Mouse (Mus musculus): ENCODE data around the gene Taf9.
A peak's percentile ranks its signal among the peaks of the same experiment; 100 is the strongest.

Taf9 gene

GRCm38 (mm10) chr13:100651439-100652186 lies at the start of gene Taf9:
Gene Taf9, plus strand, starts transcription at chr13:100651579.
- DNase-seq: no peak

GRCm38 (mm10) chr13:100602239-100602902 lies 49.0 kb upstream of the Taf9 start:
- no peak for DNase-seq

GRCm38 (mm10) chr13:100603031-100603737 lies 48.2 kb upstream of the Taf9 start:
- no peak for DNase-seq

GRCm38 (mm10) chr13:100603738-100604095 lies 47.7 kb upstream of the Taf9 start:
- no peak for DNase-seq

- DNase-seq: no peak
Observed at GRCm38 (mm10) chr13:100605845-100606244, 45.5 kb upstream of the Taf9 start.

- no peak for DNase-seq
Observed at GRCm38 (mm10) chr13:100607756-100608155, 43.6 kb upstream of the Taf9 start.

- no peak for DNase-seq
Observed at GRCm38 (mm10) chr13:100611266-100611665, 40.1 kb upstream of the Taf9 start.

- DNase-seq: peak; percentile 72
Observed at GRCm38 (mm10) chr13:100612251-100612650, 39.1 kb upstream of the Taf9 start.

- no peak for DNase-seq
Observed at GRCm38 (mm10) chr13:100612903-100613302, 38.5 kb upstream of the Taf9 start.

- DNase-seq: peak; percentile 82
Observed at GRCm38 (mm10) chr13:100616181-100617087, 34.9 kb upstream of the Taf9 start, which contains the start of gene Marveld2. Gene Marveld2, minus strand, starts transcription at chr13:100616971.

GRCm38 (mm10) chr13:100617583-100617982 lies 33.8 kb upstream of the Taf9 start:
- peak; percentile 52 for DNase-seq

- DNase-seq: no peak
Observed at GRCm38 (mm10) chr13:100622241-100622640, 29.1 kb upstream of the Taf9 start.

GRCm38 (mm10) chr13:100634106-100634691 lies 17.2 kb upstream of the Taf9 start:
- DNase-seq: no peak

GRCm38 (mm10) chr13:100642471-100643209 lies 8.7 kb upstream of the Taf9 start:
- DNase-seq: no peak

- no peak for DNase-seq
Observed at GRCm38 (mm10) chr13:100648223-100648622, 3.2 kb upstream of the Taf9 start.

GRCm38 (mm10) chr13:100650550-100651438 lies 585 bp upstream of the Taf9 start, which contains the start of the genes Ak6 and Rad17:
Gene Ak6, plus strand, starts transcription at chr13:100650979.
Gene Rad17, minus strand, starts transcription at chr13:100651051.
- peak; percentile 95 for DNase-seq

- DNase-seq: no peak
Observed at GRCm38 (mm10) chr13:100658091-100658490, 6.7 kb downstream of the Taf9 start.

GRCm38 (mm10) chr13:100659864-100660456 lies 8.6 kb downstream of the Taf9 start:
- peak; percentile 59 for DNase-seq

- no peak for DNase-seq
Observed at GRCm38 (mm10) chr13:100669291-100670022, 18.1 kb downstream of the Taf9 start, which contains the start of gene Ccdc125. Gene Ccdc125, plus strand, starts transcription at chr13:100669717.

Data from cerebellum, adult 9-10 months (tissue).